Mouse (Mus musculus): Measurements from ENCODE around the gene Ncoa7. TPM values are rescaled to one million over a fixed set of nuclear protein-coding genes. Genes with fewer than 3 reads are reported as not detected.

The Ncoa7 gene
- polyA plus RNA-seq, 1 experiment from 2014 or later, result 6.8 TPM

- H3K27me3 ChIP-seq (ENCODE audit: insufficient read depth, poor library complexity, severe bottlenecking), result no peaks in the 10 kb centered on the region
- 84% methylated on average over 3 of the region's 3 CpGs for WGBS
- no peaks in the 10 kb centered on the region for H3K9me3 ChIP-seq
- H3K4me1 ChIP-seq (replicated peaks), result no peaks in the 10 kb centered on the region
- H3K36me3 ChIP-seq, result no peaks in the 10 kb centered on the region
- DNase-seq (ENCODE audit: low spot score), result no peak
- H3K4me3 ChIP-seq, result no peak overlapping the region
- no peak overlapping the region for H3K27ac ChIP-seq
Measured at GRCm38 (mm10) chr10:30752485-30752884, 50.6 kb downstream of the Ncoa7 start.

GRCm38 (mm10) chr10:30751586-30751985 is 51.5 kb downstream of the Ncoa7 start:
- 95% methylated on average over 4 of the region's 4 CpGs for WGBS
- H3K9me3 ChIP-seq, result no peaks in the 10 kb centered on the region
- no peak overlapping the region for H3K27ac ChIP-seq
- DNase-seq (ENCODE audit: low spot score), result no peak
- no peaks in the 10 kb centered on the region for H3K4me1 ChIP-seq (replicated peaks)
- no peaks in the 10 kb centered on the region for H3K36me3 ChIP-seq
- no peaks in the 10 kb centered on the region for H3K27me3 ChIP-seq (ENCODE audit: insufficient read depth, poor library complexity, severe bottlenecking)
- H3K4me3 ChIP-seq, result no peak overlapping the region

- H3K4me1 ChIP-seq (replicated peaks), result no peaks in the 10 kb centered on the region
- WGBS, result 87% methylated on average over 4 of the region's 4 CpGs
- H3K27me3 ChIP-seq (ENCODE audit: insufficient read depth, poor library complexity, severe bottlenecking), result no peaks in the 10 kb centered on the region
- no peak overlapping the region for H3K4me3 ChIP-seq
- no peaks in the 10 kb centered on the region for H3K9me3 ChIP-seq
- no peak for DNase-seq (ENCODE audit: low spot score)
- no peak overlapping the region for H3K27ac ChIP-seq
- no peaks in the 10 kb centered on the region for H3K36me3 ChIP-seq
Measured at GRCm38 (mm10) chr10:30749807-30750206, 53.3 kb downstream of the Ncoa7 start.

- Histone ChIP-seq H3K27ac (no peak overlapping the region), H3K27me3 (ENCODE audit: insufficient read depth, poor library complexity, severe bottlenecking) (no peaks in the 10 kb centered on the region), H3K4me1 (replicated peaks) (no peaks in the 10 kb centered on the region), H3K36me3 (no peaks in the 10 kb centered on the region), H3K9me3 (no peaks in the 10 kb centered on the region), H3K4me3 (no peak overlapping the region)
- WGBS, result 91% methylated on average over 3 of the region's 3 CpGs
- DNase-seq (ENCODE audit: low spot score), result no peak
Measured at GRCm38 (mm10) chr10:30745238-30745974, 57.7 kb downstream of the Ncoa7 start.

GRCm38 (mm10) chr10:30743275-30743674 is 59.9 kb downstream of the Ncoa7 start:
- H3K36me3 ChIP-seq, result no peaks in the 10 kb centered on the region
- no peaks in the 10 kb centered on the region for H3K9me3 ChIP-seq
- no peaks in the 10 kb centered on the region for H3K4me1 ChIP-seq (replicated peaks)
- no peaks in the 10 kb centered on the region for H3K27me3 ChIP-seq (ENCODE audit: insufficient read depth, poor library complexity, severe bottlenecking)
- H3K27ac ChIP-seq, result no peak overlapping the region
- DNase-seq (ENCODE audit: low spot score), result no peak
- H3K4me3 ChIP-seq, result no peak overlapping the region

- no peak overlapping the region for H3K27ac ChIP-seq
- H3K4me1 ChIP-seq (replicated peaks), result no peaks in the 10 kb centered on the region
- WGBS, result 95% methylated on average over 3 of the region's 3 CpGs
- H3K36me3 ChIP-seq, result no peaks in the 10 kb centered on the region
- H3K27me3 ChIP-seq (ENCODE audit: insufficient read depth, poor library complexity, severe bottlenecking), result no peaks in the 10 kb centered on the region
- no peak for DNase-seq (ENCODE audit: low spot score)
- no peaks in the 10 kb centered on the region for H3K9me3 ChIP-seq
- H3K4me3 ChIP-seq, result no peak overlapping the region
Measured at GRCm38 (mm10) chr10:30738403-30738802, 64.7 kb downstream of the Ncoa7 start.

DNA sequence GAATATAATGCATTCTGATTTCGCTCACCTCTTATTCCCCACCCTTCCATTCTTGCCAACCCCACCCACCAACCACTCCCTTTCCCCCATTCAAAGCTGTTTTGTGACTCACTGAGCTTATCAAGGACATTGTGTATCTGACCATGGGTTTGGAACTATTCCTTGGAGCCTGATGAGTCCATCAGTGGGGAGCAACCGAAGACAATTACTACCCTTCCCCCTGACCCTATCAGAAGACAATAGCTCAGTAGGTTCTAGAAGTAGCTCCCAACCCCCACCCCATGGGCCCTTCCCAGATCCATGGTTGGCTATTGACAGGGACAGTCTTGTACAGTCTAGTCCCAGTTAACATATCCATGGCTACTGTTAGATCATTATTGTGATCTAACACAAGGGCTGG is 65.8 kb downstream of the Ncoa7 start:
- Histone ChIP-seq H3K27me3 (ENCODE audit: insufficient read depth, poor library complexity, severe bottlenecking) (no peaks in the 10 kb centered on the region), H3K4me1 (replicated peaks) (no peaks in the 10 kb centered on the region), H3K27ac (no peak overlapping the region), H3K9me3 (no peaks in the 10 kb centered on the region), H3K4me3 (no peak overlapping the region), H3K36me3 (no peaks in the 10 kb centered on the region)
- WGBS, result 96% methylated on average over 2 of the region's 2 CpGs
- DNase-seq (ENCODE audit: low spot score), result no peak

DNA sequence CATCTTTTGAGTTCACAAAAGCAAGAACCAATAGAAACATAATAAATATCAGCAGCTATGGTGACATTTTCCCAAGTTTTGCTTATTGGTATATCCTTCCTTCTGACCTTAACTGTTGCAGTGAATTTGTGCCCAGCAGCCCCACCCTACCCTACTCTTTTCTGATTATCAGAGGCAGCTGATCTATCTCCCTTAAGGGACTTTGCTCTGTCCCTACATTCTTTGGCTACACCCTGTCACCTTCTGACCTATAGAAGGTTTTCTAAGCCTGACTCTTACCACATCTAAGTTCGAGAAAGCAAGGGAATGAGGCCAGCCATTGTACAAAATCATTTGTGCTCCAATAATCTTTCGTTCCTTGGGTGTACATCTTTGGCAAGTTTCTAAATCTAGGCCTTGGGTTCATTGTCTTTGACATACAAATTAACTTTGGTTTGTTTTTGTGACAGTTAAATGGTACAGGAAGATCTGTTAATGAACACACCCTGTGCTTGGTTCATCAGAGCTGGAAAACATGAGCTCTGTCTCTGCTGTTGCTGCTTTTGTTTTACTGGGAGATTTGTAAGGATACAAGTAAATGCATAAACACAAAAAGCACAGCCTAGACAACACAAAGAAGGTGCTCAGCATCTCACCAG is 69.9 kb downstream of the Ncoa7 start:
- WGBS, result 72% methylated on average over 2 of the region's 2 CpGs
- Histone ChIP-seq H3K27ac (no peak overlapping the region), H3K4me3 (no peak overlapping the region), H3K27me3 (ENCODE audit: insufficient read depth, poor library complexity, severe bottlenecking) (no peaks in the 10 kb centered on the region), H3K4me1 (replicated peaks) (no peaks in the 10 kb centered on the region), H3K9me3 (no peaks in the 10 kb centered on the region), H3K36me3 (no peaks in the 10 kb centered on the region)
- no peak for DNase-seq (ENCODE audit: low spot score)

- Histone ChIP-seq H3K36me3 (no peaks in the 10 kb centered on the region), H3K4me1 (replicated peaks) (no peaks in the 10 kb centered on the region), H3K27me3 (ENCODE audit: insufficient read depth, poor library complexity, severe bottlenecking) (no peaks in the 10 kb centered on the region), H3K9me3 (no peaks in the 10 kb centered on the region), H3K27ac (no peak overlapping the region), H3K4me3 (no peak overlapping the region)
- 94% methylated on average over 3 of the region's 3 CpGs for WGBS
- no peak for DNase-seq (ENCODE audit: low spot score)
Measured at GRCm38 (mm10) chr10:30731321-30731914, 71.7 kb downstream of the Ncoa7 start.

DNA sequence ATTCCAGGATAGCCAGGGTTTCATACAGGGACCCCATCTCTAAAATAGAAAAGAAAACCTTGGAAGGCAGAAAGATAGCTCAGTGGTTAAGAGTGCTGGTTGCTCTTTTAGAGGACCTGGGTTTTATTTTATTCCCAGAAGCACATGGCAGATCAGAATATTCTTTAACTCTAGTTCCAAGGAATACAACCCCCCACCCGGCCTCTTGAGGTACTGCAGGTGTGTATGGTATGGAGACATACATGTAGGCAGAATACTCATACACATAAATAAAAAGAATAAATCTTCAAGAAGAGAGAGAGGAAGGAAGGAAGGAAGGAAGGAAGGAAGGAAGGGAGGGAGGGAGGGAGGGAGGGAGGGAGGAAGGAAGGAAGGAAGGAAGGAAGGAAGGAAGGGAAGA is 72.3 kb downstream of the Ncoa7 start:
- no peaks in the 10 kb centered on the region for H3K9me3 ChIP-seq
- H3K36me3 ChIP-seq, result no peaks in the 10 kb centered on the region
- no peak for DNase-seq (ENCODE audit: low spot score)
- no peaks in the 10 kb centered on the region for H3K27me3 ChIP-seq (ENCODE audit: insufficient read depth, poor library complexity, severe bottlenecking)
- 83% methylated on average over 1 of the region's 1 CpGs for WGBS
- H3K27ac ChIP-seq, result no peak overlapping the region
- no peak overlapping the region for H3K4me3 ChIP-seq
- no peaks in the 10 kb centered on the region for H3K4me1 ChIP-seq (replicated peaks)

DNA sequence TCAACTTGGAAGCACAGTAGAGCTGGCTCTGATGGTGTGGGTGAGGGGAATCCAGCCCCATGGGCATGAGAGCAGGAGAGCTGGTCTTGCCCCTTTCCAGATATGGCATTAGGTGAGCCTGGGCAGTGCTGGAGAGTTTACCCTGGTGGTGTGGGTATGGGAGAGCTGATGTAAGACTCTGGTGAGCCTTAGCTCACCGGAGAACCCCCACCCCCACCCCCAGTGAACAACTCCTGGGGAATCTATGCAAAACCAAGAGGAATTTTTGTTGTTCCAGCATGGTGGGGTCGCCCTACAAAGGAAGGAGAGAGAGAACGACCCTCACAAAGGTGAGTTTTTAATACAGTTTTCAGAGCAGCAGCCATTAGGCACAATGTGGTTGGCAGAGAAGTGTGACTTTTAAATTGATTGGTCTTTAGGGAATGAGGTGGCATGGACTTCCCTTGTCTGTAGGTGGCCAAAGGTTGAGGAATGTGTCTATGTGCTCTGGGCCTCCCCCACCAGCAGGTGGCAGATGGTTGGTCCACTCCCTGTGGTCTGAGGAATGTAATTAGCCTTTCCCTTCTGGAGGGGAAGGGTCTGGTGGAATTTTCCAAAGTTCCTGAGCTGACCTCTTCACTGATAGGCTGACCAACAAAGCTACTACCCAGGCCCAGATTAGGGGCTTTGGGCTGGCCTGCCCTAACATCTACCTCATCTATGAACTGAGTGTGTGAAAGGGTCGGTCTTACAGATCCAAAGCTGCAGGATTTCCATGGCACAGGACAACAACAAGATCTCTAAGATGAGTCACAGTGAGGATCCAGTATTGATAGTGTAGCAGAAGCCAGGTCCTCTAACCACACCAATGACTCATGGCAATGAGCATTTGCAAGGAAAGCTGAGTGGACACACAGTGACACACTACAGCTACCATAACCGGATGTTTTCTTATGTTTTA is 73.7 kb downstream of the Ncoa7 start:
- Histone ChIP-seq H3K27me3 (ENCODE audit: insufficient read depth, poor library complexity, severe bottlenecking) (no peaks in the 10 kb centered on the region), H3K36me3 (no peaks in the 10 kb centered on the region), H3K4me3 (no peak overlapping the region), H3K4me1 (replicated peaks) (no peaks in the 10 kb centered on the region), H3K27ac (no peak overlapping the region), H3K9me3 (no peaks in the 10 kb centered on the region)
- no peak for DNase-seq (ENCODE audit: low spot score)
- WGBS, result 79% methylated on average over 5 of the region's 5 CpGs

DNA sequence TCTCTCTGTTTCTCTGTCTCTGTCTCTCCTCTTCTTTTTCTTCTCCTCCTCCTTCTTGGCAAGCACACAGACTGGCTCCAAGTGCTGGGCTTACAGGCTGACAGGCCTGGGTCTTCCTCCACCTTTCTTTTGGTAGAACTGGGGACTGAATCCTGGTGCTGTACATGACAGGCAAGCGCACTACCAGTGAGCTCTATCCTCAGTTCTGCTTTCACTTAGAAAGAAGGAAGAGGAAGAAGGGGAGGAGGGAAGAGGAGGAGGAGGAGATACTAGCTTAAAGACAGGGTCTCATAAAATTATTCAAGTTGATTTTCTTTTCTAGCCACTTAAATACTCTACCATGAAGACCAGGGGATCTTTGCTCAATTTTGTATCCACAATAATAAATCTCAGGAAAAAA is 80.1 kb downstream of the Ncoa7 start:
- Histone ChIP-seq H3K27ac (no peak overlapping the region), H3K9me3 (no peaks in the 10 kb centered on the region), H3K36me3 (no peaks in the 10 kb centered on the region), H3K4me3 (no peak overlapping the region), H3K4me1 (replicated peaks) (no peaks in the 10 kb centered on the region), H3K27me3 (ENCODE audit: insufficient read depth, poor library complexity, severe bottlenecking) (no peaks in the 10 kb centered on the region)
- 86% methylated on average over 1 of the region's 1 CpGs for WGBS
- DNase-seq (ENCODE audit: low spot score), result no peak

All from hindbrain, embryonic 10.5 days (tissue).